Mouse (Mus musculus): ENCODE measurements around the gene Fbxo17. TPM values are rescaled to one million over a fixed set of nuclear protein-coding genes. Genes with fewer than 3 reads are reported as not detected.
A peak's percentile ranks its signal among the peaks of the same experiment; 100 is the strongest.
"Not testable (repeated sequence)": the region's sequence is repeated elsewhere in the genome, so short reads cannot be mapped to it uniquely, and the experiment has no call there.

Fbxo17 gene
- polyA plus RNA-seq, 1 experiment from 2014 or later, result 21.6 TPM

DNA sequence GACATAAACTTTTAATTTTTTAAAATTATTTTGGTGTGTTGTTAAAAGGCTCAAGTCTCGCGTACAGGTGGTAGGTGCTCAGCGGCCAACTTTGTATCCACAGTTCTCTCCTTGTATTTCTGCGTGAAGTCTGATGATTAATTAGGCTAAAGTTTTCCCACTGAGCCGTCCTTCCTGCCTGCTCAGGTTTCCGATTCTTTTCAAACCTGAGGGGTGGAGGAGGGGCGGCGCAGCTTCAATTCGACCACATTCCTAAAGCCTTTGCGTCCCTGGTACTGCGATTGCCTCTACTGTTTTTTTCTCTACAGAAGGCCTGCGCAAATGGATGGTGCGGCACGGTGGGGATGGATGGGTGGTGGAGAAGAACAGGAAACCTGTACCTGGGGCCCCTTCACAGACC lies 22.2 kb upstream of the Fbxo17 start:
- H3K9ac ChIP-seq, result no peak overlapping the region
- 6% methylated on average over 14 of the region's 14 CpGs for WGBS
- no peaks in the 10 kb centered on the region for H3K9me3 ChIP-seq
- H3K36me3 ChIP-seq, result no peaks in the 10 kb centered on the region
- no peak for ATAC-seq (ENCODE audit: insufficient number of reproducible peaks, insufficient read depth, low FRiP score, low TSS enrichment, low read depth)
- H3K4me1 ChIP-seq, result peaks cover 17% of the 10 kb centered on the region
- H3K27me3 ChIP-seq, result peaks cover 14% of the 10 kb centered on the region
- H3K4me2 ChIP-seq, result peak overlapping the region; percentile 94
- H3K27ac ChIP-seq, result no peak overlapping the region; the same call in 1 of the 2 replicates
- peak overlapping the region; percentile 60; the same call in 1 of the 2 replicates for H3K4me3 ChIP-seq

GRCm38 (mm10) chr7:28694966-28695511 lies 21.6 kb upstream of the Fbxo17 start:
- 45% methylated on average over 8 of the region's 8 CpGs for WGBS
- Histone ChIP-seq H3K4me2 (peak overlapping the region; percentile 94), H3K9ac (no peak overlapping the region)

GRCm38 (mm10) chr7:28697277-28697676 lies 19.3 kb upstream of the Fbxo17 start:
- no peak overlapping the region for H3K27ac ChIP-seq
- H3K9me3 ChIP-seq, result peaks cover 6% of the 10 kb centered on the region; the same call in 1 of the 2 replicates
- peaks cover 14% of the 10 kb centered on the region for H3K27me3 ChIP-seq
- no peak for ATAC-seq (ENCODE audit: insufficient number of reproducible peaks, insufficient read depth, low FRiP score, low TSS enrichment, low read depth)
- peaks cover 17% of the 10 kb centered on the region for H3K4me1 ChIP-seq
- no peak overlapping the region for H3K4me3 ChIP-seq
- no peak overlapping the region for H3K4me2 ChIP-seq
- no peak overlapping the region for H3K9ac ChIP-seq
- WGBS, result 92% methylated on average over 11 of the region's 11 CpGs
- no peaks in the 10 kb centered on the region for H3K36me3 ChIP-seq

More at GRCm38 (mm10) chr7:28694966-28695511, 21.6 kb upstream of the Fbxo17 start:
- H3K36me3 ChIP-seq, result no peaks in the 10 kb centered on the region
- H3K4me3 ChIP-seq, result no peak overlapping the region
- peaks cover 1% of the 10 kb centered on the region; the same call in 1 of the 2 replicates for H3K9me3 ChIP-seq
- H3K27me3 ChIP-seq, result peaks cover 14% of the 10 kb centered on the region
- peaks cover 17% of the 10 kb centered on the region for H3K4me1 ChIP-seq
- no peak for ATAC-seq (ENCODE audit: insufficient number of reproducible peaks, insufficient read depth, low FRiP score, low TSS enrichment, low read depth)
- H3K27ac ChIP-seq, result no peak overlapping the region

DNA sequence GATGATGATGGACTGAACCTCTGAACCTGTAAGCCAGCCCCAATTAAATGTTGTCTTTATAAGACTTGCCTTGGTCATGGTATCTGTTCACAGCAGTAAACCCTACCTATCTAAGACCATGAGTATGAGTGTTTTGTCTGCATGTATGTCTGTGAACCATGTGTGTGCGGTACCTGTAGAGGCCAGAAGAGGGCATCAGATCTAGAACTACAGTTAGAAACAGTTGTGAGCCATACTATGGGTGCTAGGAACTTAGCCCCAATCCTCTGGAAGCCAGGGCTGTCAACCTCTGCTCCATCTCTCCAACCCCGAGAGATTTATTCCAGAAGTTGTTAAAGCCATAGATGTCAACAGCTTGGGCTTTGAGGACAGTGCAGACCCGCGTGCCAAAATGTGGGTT lies 16.3 kb upstream of the Fbxo17 start:
- Histone ChIP-seq H3K9ac (no peak overlapping the region), H3K36me3 (no peaks in the 10 kb centered on the region), H3K27me3 (no peaks in the 10 kb centered on the region; the same call in 1 of the 2 replicates), H3K4me3 (no peak overlapping the region), H3K4me1 (no peaks in the 10 kb centered on the region), H3K27ac (no peak overlapping the region), H3K9me3 (peaks cover 6% of the 10 kb centered on the region; the same call in 1 of the 2 replicates), H3K4me2 (no peak overlapping the region)
- ATAC-seq (ENCODE audit: insufficient number of reproducible peaks, insufficient read depth, low FRiP score, low TSS enrichment, low read depth), result no peak
- WGBS, result 96% methylated on average over 4 of the region's 4 CpGs

DNA sequence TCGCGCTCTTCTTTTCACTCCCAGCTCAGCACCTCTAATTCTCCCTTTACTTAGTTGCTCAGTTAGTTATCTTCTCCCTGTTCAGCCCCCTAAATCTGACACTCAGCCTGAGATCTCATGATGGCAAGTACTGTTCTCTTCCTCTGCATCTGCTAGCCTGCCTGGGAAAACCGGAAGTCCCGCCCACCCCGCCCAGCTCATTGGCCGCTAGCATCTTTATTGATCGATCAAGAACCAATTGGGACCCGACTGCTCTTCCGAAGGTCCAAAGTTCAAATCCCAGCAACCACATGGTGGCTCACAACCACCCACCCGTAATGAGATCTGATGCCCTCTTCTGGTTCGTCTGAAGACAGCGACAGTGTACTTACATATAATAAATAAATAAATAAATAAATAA lies 15.3 kb upstream of the Fbxo17 start:
- not testable (repeated sequence) for H3K27ac ChIP-seq; H3K4me2 ChIP-seq; H3K27me3 ChIP-seq; H3K4me3 ChIP-seq; ATAC-seq (ENCODE audit: insufficient number of reproducible peaks, insufficient read depth, low FRiP score, low TSS enrichment, low read depth); H3K9ac ChIP-seq; H3K9me3 ChIP-seq; H3K4me1 ChIP-seq; H3K36me3 ChIP-seq
- WGBS, result 93% methylated on average over 12 of the region's 12 CpGs

GRCm38 (mm10) chr7:28702601-28703143 lies 13.9 kb upstream of the Fbxo17 start:
- Histone ChIP-seq H3K4me3 (no peak overlapping the region), H3K9ac (no peak overlapping the region), H3K36me3 (no peaks in the 10 kb centered on the region), H3K4me1 (no peaks in the 10 kb centered on the region), H3K27me3 (no peaks in the 10 kb centered on the region), H3K4me2 (no peak overlapping the region), H3K27ac (no peak overlapping the region), H3K9me3 (peaks cover 6% of the 10 kb centered on the region; the same call in 1 of the 2 replicates)
- 74% methylated on average over 9 of the region's 9 CpGs for WGBS
- ATAC-seq (ENCODE audit: insufficient number of reproducible peaks, insufficient read depth, low FRiP score, low TSS enrichment, low read depth), result no peak

- H3K4me3 ChIP-seq, result no peak overlapping the region
- no peak for ATAC-seq (ENCODE audit: insufficient number of reproducible peaks, insufficient read depth, low FRiP score, low TSS enrichment, low read depth)
- no peaks in the 10 kb centered on the region for H3K9me3 ChIP-seq
- H3K36me3 ChIP-seq, result no peaks in the 10 kb centered on the region
- peaks cover 3% of the 10 kb centered on the region for H3K4me1 ChIP-seq
- H3K4me2 ChIP-seq, result no peak overlapping the region
- no peak overlapping the region for H3K9ac ChIP-seq
- no peaks in the 10 kb centered on the region for H3K27me3 ChIP-seq
- no peak overlapping the region for H3K27ac ChIP-seq
Observed at GRCm38 (mm10) chr7:28709454-28709853, 7.2 kb upstream of the Fbxo17 start.

- Histone ChIP-seq H3K36me3 (no peaks in the 10 kb centered on the region), H3K27ac (no peak overlapping the region), H3K4me2 (no peak overlapping the region), H3K4me3 (no peak overlapping the region), H3K27me3 (no peaks in the 10 kb centered on the region), H3K4me1 (peaks cover 10% of the 10 kb centered on the region), H3K9me3 (no peaks in the 10 kb centered on the region), H3K9ac (no peak overlapping the region)
- 61% methylated on average over 3 of the region's 3 CpGs for WGBS
- ATAC-seq (ENCODE audit: insufficient number of reproducible peaks, insufficient read depth, low FRiP score, low TSS enrichment, low read depth), result no peak
Observed at GRCm38 (mm10) chr7:28710962-28711361, 5.6 kb upstream of the Fbxo17 start.

GRCm38 (mm10) chr7:28714667-28715066 lies 1.9 kb upstream of the Fbxo17 start:
- no peak for ATAC-seq (ENCODE audit: insufficient number of reproducible peaks, insufficient read depth, low FRiP score, low TSS enrichment, low read depth)
- 73% methylated on average over 5 of the region's 5 CpGs for WGBS

GRCm38 (mm10) chr7:28715598-28715997 lies 1.0 kb upstream of the Fbxo17 start:
- ATAC-seq (ENCODE audit: insufficient number of reproducible peaks, insufficient read depth, low FRiP score, low TSS enrichment, low read depth), result no peak
- Histone ChIP-seq H3K27me3 (no peaks in the 10 kb centered on the region), H3K4me2 (peak overlapping the region; percentile 67; the same call in 1 of the 2 replicates), H3K9ac (no peak overlapping the region), H3K36me3 (no peaks in the 10 kb centered on the region), H3K27ac (no peak overlapping the region), H3K4me3 (no peak overlapping the region), H3K4me1 (peaks cover 23% of the 10 kb centered on the region), H3K9me3 (no peaks in the 10 kb centered on the region)
- 94% methylated on average over 2 of the region's 2 CpGs for WGBS

More at GRCm38 (mm10) chr7:28714667-28715066, 1.9 kb upstream of the Fbxo17 start:
- Histone ChIP-seq H3K27ac (0 out of 2 replicates have a peak overlapping the region, but pooled peaks have one; percentile 28), H3K36me3 (no peaks in the 10 kb centered on the region), H3K4me2 (no peak overlapping the region), H3K4me3 (no peak overlapping the region), H3K27me3 (no peaks in the 10 kb centered on the region), H3K9me3 (no peaks in the 10 kb centered on the region), H3K4me1 (peaks cover 23% of the 10 kb centered on the region), H3K9ac (no peak overlapping the region)

DNA sequence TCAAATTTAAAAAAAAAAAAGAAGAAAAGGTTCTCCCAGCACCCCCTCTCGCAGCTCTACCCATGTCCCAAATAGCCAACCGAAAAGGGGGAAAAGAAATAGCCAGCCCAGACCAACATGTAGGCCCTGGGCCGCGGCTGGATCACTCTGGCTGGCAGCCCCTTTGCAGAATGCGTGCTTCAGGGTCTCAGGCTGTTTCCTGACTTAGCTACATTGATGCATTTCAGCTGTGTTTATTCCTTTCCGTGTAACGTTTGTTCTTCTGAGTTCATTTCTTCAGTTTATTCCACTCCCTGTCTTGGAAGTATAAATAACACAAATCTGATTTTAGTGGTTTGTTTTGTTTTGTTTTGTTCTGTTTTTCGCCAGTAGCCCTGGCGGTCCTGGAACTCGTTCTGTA lies 1.1 kb downstream of the Fbxo17 start:
- Histone ChIP-seq H3K9ac (no peak overlapping the region), H3K4me1 (peaks cover 23% of the 10 kb centered on the region), H3K4me3 (peak overlapping the region; percentile 52), H3K4me2 (peak overlapping the region; percentile 67), H3K27me3 (no peaks in the 10 kb centered on the region), H3K36me3 (no peaks in the 10 kb centered on the region), H3K27ac (no peak overlapping the region), H3K9me3 (no peaks in the 10 kb centered on the region)
- 67% methylated on average over 10 of the region's 10 CpGs for WGBS
- no peak for ATAC-seq (ENCODE audit: insufficient number of reproducible peaks, insufficient read depth, low FRiP score, low TSS enrichment, low read depth)

DNA sequence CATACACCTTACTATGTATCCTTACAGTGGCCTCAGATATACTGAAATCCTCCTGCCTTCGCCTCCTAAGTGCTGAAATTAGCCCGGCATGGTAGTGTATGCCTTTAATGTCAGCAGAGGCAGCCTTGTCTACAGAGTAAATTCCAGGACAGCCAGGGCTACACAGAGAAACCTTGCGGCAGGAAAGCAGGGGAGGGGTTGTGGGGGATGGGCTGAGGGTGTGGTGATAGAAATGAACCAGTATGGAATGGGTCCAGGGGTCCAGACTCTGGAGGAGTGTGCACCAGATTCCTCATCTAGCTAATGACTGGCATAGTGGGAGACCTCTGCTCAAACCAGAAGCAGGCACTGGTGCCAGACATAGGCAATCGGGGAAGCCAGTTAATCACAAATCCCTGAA lies 2.6 kb downstream of the Fbxo17 start:
- no peaks in the 10 kb centered on the region for H3K27me3 ChIP-seq
- 48% methylated on average over 4 of the region's 4 CpGs for WGBS
- no peak overlapping the region for H3K27ac ChIP-seq
- H3K4me2 ChIP-seq, result no peak overlapping the region
- peaks cover under 1% of the 10 kb centered on the region; the same call in 1 of the 2 replicates for H3K36me3 ChIP-seq
- H3K9ac ChIP-seq, result no peak overlapping the region
- ATAC-seq (ENCODE audit: insufficient number of reproducible peaks, insufficient read depth, low FRiP score, low TSS enrichment, low read depth), result no peak
- no peaks in the 10 kb centered on the region for H3K9me3 ChIP-seq
- H3K4me3 ChIP-seq, result no peak overlapping the region
- H3K4me1 ChIP-seq, result peaks cover 23% of the 10 kb centered on the region
